Mouse (Mus musculus) ovary, postnatal 14 days (tissue): Measurements from ENCODE around the gene Zfhx2.
A peak's percentile ranks its signal among the peaks of the same experiment; 100 is the strongest.

Experiments
- DNase-seq: peaks from one replicate; pipeline ENCODE4 v3.0.0; 2022; ENCODE audit warnings: low spot score

The Zfhx2 gene

DNA sequence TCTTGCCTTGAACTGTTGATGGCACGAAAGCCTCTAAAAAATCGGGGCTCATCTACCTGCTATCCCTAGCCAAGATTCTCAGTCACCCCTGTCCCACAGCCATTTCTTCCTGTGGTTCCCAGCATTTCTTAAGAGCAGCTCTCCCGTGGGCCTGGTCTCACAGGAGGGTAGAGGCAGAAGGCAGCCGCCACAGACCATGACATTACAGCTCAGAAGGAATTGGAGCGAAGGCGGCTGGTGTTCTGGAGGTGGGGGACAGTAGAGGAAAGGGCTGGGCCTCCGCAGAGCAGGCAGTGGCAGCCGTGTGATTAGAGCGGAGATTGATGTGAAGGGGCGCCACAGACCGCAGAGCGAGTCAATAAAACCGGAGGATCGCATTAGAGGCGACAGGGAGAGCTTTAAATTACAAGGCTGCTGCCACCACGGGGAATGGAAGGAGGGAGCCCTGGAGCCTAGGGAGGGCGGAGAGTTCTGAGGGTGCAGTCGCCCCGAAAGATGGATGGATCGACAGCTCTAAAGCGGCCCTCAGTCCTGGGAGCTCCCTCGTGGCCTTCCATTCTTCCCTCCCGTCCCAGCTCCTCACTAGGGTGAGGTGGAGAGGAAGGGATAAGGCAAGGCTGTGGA, 13.6 kb downstream of the Zfhx2 start:
- DNase-seq, result no peak

DNA sequence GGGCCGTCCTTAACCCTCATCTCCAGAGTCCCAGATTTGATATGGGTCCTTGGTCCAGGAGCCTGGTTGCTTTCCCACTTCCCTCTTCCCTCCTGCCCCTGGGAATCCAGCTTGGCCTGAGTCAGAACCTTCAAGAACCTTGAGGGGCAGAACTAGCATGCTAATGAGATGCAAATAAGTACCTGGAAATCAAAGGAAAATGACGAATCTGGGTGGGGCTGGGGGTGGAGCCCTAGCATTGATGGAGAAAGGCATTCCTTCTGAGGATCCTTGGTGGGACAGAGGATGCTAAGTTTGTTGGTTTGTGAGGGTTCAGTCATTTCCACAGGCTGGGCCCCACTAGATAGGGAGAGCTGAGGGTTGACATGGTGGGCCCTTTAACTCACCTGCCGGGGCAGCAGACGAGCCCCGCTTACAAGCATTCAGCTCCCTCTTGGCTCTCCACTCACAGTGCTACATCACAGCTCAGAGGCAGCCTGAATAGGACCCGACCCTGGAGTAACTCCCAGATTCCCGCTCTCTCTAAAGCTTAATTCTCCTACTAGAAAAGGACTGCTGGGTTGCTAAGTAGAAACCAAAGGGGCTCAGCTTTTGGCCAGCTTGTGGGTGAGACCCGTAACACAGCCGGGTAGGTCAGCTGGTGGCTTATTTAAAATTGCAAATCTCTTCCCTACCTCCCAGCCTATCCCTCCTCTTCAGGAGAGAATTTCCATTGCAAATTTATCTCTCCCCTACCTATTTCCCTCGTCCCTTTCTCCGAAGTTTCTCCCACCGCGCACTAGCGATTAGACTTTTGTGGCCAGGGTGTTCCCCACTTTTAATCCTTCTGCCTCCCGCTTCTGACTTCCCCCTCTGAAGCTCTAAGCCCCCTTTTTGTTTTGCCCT, 14.4 kb downstream of the Zfhx2 start:
- DNase-seq, result no peak

DNA sequence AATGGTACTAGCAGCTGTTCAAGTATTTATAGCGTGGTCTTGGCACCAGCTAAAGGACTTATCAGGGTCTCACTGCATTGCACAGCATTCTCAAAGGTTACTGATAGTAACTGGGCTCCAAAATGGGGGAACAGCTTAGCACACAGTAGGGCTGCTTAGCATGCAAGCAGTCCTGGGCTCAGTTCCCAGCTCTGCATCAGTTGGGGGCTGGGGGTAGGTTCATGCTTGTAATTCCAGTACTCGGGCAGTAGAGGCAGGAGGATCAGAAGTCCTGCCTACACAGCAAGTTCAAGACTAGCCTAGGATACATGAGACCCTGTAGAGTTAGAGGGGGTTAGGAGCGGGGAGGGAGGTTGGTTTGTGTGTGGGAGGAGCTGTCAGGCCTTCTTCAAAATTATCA, 15.2 kb downstream of the Zfhx2 start:
- DNase-seq, result no peak

DNA sequence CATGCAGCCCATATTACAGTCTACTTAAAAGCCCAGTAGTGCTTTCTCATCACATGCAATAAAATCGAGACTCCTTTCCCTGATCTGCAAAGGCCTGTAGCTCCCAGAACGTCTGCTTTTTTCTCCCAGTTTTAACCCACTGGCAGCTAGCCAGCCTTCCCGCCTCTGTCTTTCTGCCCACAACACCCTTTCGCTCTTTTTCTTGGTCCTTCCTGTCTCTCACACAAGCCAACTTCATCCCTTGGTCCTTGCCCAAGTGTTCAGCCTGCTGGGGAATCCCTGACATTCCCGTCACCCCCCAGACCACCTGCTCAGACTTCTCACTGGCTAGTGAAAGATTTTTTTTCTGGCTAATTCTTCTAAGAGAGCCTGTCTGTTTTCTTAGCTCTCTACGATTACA, 15.9 kb downstream of the Zfhx2 start:
- DNase-seq, result no peak

DNA sequence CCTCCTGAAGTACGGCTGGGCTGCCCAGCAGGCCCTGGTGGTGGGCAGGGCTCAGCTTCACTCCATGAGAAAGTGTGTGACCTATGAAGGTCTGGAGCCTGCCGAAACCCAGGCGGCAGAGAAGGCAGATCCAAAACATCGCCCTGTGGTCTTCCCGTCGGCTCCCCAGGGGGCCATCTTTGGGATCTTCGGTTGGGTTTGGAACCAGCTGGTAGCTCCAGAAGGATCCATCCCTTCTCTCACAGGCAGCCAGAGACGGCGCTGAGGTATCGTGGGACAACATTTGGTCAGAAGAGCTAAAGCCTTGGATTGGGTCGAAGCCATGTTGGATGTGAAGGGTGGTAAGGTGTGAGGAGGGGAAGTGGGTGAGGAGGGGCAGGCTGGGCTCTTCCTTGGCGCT, 17.7 kb downstream of the Zfhx2 start:
- DNase-seq, result no peak

DNA sequence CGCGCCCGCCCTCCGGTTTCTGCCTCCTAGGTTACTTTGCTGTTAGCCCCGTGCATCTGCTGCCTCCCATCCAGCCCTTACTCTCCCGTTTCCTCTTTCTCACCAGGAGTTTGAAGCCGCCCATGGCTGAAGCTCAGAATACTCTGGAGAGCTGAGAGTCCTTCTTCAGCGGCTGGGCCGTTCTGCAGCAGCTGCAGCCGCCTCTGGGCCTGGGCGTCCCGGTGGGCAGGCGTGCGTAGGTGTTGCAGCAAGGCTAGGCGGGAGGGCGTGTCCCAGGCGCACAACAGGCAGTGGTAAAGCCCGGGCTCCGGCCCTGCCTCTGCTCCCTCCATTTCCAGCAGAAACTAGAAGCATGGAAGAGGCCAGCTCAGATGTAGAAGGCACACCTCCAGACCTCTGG, 20.4 kb downstream of the Zfhx2 start:
- no peak for DNase-seq

DNA sequence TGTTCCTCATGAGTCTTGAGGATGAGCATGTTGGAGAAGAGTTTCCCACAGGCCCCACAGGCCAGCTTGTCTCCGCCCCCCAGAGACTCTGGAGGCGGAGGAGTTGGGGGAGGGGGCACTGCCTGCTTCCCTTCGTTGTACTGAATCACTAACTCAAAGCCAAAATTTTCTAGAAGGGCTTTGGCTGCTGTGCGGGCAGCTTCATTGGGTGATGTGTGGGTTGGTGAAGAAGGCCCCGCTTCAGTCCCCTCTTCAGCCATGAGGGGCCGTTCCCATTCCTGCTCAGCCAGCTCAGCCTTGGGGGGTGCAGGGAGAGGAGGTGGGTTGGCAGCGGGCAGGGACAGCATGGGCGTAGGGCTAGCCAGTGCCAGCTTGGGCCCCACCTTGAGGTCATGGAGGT, 26.1 kb downstream of the Zfhx2 start:
- DNase-seq, result no peak

DNA sequence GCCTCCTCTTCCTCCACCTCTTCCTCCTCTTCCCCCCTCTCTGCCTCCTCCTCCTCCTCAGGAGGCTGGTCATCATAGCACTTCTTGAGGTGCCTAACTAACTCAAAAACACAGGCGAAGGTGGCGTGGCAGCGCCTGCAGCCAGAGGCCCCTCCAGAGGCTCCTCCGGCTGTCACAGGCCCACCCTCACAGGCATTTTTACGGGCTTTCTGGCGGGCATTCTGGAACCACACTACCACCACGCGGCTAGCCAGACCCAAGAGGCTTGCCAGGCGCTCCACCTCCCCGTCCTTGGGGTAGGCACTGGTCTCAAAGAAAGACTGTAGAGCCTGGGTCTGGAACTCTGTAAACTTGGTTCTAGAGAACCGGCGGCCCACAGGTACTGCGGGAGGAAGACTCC, 26.7 kb downstream of the Zfhx2 start:
- no peak for DNase-seq

DNA sequence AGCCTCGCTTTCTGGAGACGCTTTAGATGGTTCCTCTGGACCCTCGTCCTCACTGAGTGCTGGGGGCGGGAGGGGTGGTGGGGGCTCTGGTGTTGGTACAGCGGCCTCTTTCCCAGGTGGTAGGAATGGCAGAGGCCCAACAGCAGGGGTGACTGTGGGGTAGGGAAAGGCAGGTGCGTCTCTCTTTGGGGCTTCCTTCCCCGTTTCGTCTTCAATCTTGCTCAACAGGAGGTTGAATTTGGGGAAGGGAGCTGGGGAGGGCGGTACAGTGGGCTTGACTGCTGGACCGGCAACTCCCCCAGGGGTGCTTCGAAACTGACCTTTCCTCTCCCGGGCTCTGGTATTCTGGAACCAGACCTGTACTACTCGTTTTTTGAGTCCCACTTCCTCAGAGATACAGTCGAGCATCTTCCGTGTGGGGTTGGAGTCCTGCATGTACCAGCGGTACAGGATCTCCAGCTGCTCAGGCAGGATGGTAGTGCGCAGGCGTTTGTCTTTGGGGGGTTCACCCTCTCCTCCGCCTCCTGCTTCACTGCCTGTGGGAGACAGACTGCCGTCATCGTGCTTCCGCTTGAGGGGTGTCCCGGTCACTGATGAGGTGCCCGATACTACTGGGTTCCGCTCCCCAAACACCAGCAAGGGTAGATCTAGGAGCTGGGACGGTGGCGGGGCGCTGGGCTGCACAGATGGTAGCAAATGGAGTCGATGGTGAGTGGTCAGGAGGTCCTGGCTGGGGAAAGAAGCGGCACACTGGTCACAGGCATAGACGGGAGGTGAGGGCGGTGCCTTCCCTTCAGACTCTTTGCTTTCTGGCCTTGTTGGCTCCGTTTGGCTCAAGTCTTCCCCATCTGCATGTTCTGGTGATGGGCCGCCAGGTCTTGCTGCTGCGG, 27.4 kb downstream of the Zfhx2 start:
- DNase-seq, result no peak

DNA sequence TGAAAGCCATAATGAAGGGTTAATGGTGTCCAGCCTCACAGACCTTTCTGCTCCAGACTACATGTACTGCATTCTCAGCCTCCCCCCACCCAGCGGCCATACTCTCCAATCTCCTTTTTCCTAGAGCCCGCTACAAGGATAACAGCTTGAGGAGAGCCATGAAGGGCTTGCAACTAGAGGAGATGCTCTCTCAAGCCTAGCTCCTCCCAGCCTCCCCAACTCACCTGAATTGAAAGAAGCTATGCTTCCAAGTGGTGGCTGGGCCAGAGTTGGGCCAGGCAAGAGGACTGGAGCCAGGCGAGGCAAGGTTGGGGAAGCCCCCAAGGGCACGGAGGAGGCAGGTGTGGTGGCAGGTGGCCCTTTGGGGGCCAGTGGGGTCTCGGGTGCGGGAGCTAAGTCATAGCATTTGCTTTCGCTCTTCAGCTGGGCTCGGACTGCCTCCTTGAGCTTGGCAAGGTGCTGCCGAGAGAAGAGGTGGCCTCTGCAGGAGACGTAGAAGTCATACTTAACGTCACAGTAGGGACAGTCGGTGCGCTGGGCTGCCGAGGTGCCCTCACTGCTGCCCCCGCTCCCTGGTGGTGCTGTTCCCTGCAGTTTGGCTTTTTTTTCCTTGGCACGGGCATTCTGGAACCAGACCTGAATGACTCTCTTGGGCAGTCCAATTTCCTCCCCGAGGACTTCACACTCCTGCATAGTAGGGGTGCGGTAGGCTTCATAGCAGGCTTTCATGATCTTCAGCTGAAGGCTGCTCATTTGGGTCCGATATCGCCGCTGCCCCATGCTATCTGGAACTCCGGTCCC, 28.3 kb downstream of the Zfhx2 start:
- DNase-seq, result no peak

DNA sequence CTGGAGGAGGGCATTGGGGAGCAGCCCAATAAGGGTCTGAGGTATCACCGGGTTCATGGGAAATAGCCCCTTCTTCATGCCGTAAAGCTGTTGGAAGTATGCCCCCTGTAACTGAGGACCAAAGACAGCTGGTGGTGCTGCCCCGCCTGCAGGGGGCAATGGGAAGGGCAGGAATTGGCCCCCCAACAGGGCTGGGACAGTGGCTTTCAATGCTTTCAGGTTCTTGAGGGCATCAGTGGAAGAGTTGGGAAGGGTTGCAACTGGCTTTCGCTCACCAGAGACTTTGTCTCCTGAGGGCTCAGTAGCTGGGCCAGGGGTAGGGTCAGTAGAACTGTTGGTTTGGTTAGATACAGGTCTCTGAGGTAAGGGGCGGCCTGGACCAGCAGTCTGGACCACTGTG, 29.0 kb downstream of the Zfhx2 start:
- DNase-seq, result no peak

DNA sequence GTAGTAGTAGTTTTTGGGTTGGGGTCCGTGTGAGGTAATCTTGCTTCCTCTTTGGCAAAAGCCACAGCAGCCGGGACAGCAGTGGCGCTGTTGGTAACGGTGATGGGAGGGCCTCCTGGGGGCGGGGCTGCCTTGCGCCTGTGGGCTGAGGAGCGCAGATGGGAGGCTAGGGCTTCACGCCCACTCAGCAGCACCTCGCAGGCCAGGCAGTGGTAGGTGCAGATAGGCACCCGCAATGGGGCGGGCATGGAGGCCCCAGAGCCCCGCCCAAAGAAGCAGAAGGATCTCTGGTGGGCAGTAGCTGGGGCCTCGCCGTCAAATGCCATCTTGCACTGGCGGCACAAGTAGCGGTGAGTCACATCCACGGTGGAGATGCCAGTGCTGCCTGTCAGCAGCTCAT, 29.5 kb downstream of the Zfhx2 start:
- no peak for DNase-seq

DNA sequence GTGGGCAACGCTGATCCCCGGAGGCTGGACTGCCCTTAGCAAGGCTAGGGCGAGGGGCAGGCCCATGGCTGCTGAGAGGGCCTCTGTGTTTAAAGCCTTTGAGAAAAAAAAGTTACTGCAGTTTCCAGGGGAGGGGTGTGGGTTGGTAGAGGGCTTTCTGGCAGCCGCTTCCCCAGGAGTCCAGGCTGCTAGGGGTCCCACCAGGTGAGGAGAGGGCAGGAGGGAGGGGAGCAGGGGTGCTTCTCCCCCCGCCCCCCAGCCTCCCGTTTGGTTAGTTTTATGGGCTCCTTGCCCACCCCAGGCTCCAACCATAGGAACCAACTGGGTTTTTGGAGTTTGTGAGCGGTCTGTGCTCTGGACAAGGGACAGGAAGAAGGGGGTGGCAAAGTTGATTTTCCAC, 30.3 kb downstream of the Zfhx2 start:
- no peak for DNase-seq

DNA sequence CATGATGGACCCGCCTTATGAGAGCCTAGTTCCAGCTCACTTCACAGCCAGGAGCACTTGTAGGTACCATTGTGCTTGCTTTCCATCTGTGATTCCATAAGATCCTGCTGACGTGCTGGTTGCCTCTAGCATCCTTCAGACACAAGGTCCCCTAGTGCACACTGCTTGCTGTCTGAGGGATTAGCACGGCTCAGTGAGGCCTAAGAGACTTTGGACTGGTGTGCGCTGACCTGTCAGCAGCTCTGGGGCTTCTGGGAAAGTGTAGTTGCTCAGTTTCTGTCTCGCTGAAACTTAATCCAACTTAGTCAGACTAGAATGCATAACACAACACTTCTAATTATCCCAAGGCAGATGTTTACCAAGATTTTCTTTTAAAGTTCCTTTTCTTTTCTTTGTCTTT, 32.2 kb downstream of the Zfhx2 start:
- DNase-seq, result no peak

DNA sequence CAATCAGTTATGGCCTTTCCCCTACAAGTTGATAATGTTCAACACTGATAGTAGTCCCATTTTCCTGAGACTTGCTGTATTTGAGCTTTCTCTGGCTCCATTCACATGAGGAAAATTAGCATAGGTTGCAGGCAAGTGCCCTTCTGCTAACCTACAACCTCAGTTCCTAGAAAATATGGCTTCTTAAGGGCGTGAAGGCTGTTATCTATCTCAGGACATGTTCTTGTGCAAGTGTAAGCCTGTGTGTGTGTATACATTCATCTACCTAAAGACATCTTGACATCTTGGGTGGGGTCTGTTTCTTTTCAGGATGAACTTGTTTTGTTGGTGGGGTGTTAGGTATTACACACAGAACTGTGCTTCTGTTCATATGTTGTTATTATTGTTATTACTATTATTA, 33.1 kb downstream of the Zfhx2 start:
- DNase-seq, result no peak

DNA sequence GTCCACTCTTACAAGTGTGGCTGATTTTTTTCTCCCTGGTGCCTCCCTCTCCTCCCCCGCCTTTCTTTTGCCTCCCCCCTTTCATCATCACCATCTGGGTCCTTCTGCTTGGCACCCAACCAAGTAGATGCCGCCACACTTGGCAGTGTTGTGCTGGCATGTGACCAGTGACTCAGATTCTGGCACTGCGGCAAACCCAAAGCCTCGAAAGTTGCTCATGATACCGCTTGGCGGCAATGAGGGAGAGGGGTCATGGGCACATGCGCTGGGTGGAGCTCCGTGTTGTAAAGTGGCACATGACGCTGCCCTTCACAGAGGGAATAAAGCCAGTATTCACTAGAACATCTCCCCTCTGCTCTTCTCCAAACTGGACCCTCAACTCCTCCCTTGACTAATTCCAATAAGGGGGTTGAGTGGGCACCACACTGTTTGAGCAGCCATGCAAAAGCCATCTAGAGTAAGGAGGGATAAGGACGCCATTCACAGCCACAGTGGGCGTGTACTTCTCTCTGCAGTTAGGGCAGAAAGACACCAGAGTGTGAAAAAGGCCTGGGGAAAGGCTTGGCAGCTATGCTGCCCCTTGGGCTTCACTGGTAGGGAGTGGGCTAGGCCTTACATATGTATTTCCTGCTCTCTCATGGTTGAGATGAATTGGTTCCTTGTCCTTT, 36.8 kb downstream of the Zfhx2 start:
- peak; percentile 54 for DNase-seq

DNA sequence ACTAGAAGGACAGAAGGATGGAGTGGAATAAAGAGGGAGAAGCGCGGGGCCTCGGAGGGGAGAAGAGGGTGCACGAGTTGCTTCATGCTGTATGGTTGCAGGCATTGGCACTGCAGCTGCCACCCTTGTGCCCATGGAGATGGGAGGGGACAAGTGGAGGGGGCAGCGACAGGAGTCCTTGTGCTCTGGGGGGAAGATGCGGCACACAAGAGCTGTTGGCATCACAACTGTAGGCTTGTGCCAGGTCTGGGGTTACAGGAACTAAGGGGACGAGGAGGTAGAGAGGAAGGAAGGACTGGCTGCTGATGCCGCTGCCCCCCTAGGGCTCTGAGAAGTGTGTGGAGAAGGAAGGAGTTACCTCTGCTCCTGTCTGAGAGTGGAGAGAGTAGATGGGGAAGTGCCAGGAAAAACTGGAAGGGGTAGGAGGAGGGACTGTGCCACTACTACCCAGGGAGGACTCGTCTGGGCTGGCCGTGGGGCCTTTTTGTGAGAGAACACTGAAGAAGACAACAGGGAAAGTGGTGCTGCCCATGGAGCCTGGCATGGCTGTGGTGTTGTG, 37.9 kb downstream of the Zfhx2 start:
- DNase-seq, result no peak

DNA sequence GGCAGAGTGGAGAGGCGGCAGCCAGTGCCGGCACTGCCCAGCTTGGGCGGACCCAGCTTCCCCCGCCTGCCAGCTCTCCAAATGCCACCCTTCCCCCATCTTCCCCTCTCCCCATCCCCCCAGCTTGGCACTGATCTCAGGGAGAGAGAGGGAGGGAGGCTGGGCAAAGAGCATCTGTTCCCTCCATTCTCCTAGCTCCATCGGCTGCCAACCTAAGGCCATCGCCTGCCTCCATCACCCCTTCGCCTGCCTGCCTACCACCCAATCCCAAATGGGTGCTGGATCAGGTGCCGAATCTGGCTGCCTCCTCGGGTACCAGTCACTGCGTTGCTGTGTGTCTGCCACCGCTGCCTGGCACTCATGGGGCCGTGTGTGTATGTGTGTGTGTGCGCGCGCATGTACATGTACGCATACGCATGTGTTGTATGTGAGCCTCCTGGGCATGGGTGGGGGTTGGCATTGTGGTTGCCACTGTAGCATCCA, 38.4 kb downstream of the Zfhx2 start:
- no peak for DNase-seq

DNA sequence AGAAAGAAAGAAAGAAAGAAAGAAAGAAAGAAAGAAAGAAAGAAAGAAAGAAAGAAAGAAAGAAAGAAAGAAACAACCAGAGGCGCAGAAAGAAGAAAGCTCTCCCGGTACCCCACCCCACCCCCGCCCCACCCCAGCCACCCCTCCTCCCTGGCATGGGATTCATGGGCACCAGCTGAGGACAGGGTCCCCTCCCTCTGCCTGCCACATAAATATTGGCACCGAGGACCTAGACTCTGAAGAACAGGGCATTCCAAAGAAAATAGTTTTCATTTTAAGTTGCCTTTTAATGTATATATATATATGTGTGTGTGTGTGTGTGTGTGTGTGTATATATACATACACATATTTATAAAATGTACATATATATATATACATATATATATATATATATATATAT, 39.1 kb downstream of the Zfhx2 start:
- no peak for DNase-seq

DNA sequence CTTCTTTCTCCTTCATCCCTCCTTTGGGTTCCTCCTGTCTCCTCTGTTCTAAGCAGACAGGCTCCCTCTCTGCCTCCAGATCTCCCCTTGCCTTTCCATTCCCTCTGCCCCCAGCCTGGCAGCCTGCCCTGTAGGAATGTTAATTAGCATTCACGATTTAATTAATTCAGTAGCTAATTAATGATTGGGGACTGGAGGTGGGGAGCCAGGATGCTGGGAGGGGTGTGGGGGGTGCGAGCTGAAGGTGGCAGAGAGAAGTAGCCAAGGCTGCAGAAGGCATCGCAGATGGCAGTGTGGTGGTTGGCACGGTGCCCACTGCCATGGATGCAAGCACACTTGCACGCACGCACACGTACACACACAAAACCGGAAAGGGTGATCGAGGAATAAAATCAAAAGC, 39.6 kb downstream of the Zfhx2 start:
- DNase-seq, result no peak

DNA sequence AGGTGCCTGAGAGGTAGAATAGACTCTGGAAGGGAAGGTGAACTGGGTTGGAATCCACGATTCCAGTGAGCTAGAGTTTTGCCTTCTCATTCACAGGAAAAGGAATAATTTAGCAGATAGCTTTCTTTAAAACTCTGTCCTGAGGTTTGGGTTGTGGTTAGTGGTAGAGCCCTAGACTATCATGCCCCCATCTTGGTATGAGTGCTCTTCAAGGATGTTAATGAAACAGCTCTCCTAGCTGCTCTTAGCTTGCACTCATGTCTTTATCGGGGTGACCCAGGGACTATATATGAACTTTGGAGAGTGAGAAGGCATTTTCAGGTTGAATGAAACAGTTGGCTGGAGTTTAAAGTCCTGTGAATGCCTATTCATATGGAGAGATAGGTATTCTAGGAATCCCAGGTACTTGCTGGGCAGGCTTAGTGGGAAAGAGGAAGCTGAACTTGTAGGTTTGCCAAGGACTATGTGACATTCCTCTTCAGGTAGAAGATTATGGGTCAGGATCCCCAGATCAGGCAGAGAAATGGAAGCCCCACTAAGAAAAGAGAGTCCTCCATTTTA, 44.1 kb downstream of the Zfhx2 start:
- no peak for DNase-seq
